Mouse (Mus musculus) left cerebral cortex, adult 2 months (tissue): ENCODE results near the gene Chek2. TPM values are rescaled to one million over a fixed set of nuclear protein-coding genes. Genes with fewer than 3 reads are reported as not detected.

Source experiments
- DNase-seq, 2 experiments: peaks; one replicate each; pipeline ENCODE4 v3.0.0; 2021 to 2022; ENCODE audit warnings: low spot score in 2 of 2, mixed read lengths in 1 of 2; ENCODE audit errors: extremely low spot score in 1 of 2
- H3K27ac ChIP-seq: fragments of 200-600 bp; 2 replicates; pipeline ENCODE4 v1.8.1; 2022
- H3K4me3 ChIP-seq: fragments of 200-600 bp; 2 replicates; pipeline ENCODE4 v1.8.1; 2022
- CTCF ChIP-seq: fragments of 200-600 bp; IDR thresholded peaks from 2 replicates; pipeline ENCODE4 v1.8.1; 2022; ENCODE audit warnings: antibody characterized with exemption, mild to moderate bottlenecking, moderate library complexity
- intact Hi-C: fragments of 180-260 bp; cut with DNase I; formaldehyde crosslinking; loops from one replicate; pipeline ENCODE4 v1.15.1; 2025
- total RNA-seq, 2 experiments: library from RNA; stranded (reverse); gene quantifications; 2 replicates each; pipeline ENCODE4 v1.2.3; 2021

Gene Chek2
- total RNA-seq, 2 experiments from 2014 or later: 0.59 to 0.91 TPM

DNA sequence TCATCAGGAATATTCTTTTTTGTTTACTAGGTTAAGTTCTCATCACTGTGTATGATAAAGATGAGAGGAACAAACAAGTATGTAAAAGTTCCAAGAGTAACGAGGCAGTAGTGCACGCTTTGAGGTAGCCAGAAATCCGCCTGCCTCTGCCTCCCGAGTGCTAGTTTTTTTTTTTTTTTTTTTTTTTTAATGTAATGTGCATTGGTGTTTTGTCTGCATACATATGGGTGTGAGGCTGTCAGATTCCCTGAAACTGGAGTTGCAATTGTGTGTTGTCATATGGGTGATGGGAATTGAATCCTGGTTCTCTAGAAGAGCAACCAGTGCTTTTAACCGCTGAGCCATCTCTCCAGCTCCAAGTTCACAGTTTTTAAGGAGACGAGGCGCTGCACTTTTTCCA, 39.3 kb downstream of the Chek2 start:
- DNase-seq: no peak
- intact Hi-C loops: no loop called here
- no peak for TF ChIP-seq CTCF
- H3K27ac ChIP-seq: peak overlapping the region; percentile 80
- peak overlapping the region; percentile 66 for H3K4me3 ChIP-seq

DNA sequence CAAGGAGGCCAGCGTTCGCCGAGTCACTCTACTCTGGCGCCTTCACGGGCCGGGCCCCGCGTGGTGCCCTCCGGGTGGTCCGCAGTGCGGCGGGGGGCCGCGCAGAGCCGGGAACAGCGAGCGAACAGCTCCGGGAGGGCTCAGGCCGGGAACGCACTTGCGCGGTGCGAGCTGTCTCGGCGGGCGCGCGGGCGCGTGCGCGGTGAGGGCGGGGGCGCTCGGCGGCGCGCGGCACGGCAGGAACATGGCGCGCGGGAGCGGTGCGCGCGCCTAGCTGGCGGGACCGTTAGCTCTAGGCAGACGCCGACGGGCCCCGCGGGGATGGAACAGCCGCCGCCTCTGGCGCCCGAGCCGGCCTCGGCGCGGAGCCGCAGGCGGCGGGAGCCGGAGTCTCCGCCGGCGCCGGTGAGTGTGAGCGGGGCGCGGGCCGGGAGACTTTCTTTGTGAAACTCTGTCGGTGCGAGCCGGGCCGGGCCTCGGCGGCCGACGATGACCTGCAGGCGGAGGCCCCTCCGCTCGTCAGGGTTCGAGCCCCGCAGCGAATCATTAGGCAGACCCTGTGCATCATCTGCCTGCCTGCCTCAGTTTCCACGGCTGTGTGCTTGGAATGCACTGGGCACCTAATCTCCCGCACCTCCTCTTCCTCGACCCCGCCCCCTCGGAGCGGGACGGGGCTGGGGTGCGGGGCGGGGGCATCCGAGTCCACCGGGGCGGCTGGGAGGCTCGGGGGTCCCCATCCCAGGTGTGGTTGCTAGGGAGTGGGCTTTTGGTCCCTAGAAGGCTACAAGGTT, 40.0 kb downstream of the Chek2 start, which contains the start of gene Ttc28:
Gene Ttc28 (plus strand): TSS at position 220 of the 791 bp plus-strand sequence.
- DNase-seq: peak; percentile 89
- intact Hi-C loops: no loop called here
- H3K4me3 ChIP-seq: peak within 1 kb of the TSS; percentile 66
- peak within 1 kb of the TSS; percentile 80 for H3K27ac ChIP-seq
- no peak for TF ChIP-seq CTCF

DNA sequence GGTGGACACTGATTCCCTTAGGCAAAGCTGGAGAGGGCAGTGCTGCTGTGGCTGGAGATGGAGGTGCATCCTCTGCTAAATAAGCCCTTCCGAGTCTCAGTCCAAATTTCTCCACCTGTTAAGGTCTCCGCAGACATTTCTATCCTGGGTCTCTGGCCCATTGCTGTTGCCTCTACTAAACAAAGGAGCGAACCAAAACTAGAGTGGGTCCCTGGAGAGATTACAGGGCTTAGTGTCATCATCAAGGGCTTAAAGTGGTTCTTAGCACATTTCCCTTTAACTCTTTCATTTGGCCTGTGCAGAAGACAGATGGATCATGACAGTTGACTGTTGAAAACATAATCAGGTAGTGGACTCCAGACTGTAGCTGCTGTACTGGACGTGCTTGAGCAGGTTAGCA, 48.8 kb downstream of the Chek2 start:
- intact Hi-C loops: no loop called here
- TF ChIP-seq CTCF: no peak
- H3K27ac ChIP-seq: no peak overlapping the region
- no peak for DNase-seq
- no peak overlapping the region for H3K4me3 ChIP-seq

DNA sequence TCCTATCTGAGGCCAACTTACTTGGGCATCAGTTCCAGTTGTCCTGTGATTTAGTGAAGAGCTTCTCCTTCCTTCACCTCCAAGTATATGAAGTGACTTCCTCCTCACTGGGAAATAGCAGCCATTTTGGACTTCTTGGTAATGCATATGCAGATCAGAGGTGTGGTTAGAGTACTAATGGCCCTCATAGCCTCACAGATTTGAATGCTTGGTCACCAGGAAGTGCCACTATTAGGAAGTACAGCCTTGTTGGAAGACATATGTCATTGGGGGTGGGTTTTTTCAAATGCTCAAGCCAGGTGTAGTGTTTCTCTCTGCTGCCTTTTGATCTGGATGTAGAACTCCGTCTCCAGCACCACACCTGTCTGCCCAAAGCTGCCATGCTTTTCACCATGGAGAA, 50.2 kb downstream of the Chek2 start:
- TF ChIP-seq CTCF: no peak
- Histone ChIP-seq H3K27ac (no peak overlapping the region), H3K4me3 (no peak overlapping the region)
- intact Hi-C loops: no loop called here
- DNase-seq: no peak

DNA sequence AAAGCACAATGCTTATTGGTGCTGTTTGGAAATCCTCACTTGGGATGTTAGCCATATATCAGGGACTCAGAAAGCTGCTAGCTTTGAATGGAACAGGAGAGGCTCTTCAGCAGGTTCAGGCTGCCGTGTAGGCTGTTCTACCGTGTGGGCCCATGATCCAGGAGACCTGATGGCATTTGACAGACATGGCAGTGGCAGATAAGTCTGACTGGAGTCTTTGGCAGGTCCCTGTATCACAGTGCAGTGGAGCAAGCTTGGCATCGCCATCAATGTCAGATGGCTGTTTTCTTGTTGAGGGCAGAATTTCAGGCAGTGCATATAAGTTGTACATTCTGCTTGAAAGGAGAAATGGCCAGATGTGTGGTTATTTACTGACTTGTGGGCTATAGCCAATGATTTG, 50.8 kb downstream of the Chek2 start:
- no peak for TF ChIP-seq CTCF

DNA sequence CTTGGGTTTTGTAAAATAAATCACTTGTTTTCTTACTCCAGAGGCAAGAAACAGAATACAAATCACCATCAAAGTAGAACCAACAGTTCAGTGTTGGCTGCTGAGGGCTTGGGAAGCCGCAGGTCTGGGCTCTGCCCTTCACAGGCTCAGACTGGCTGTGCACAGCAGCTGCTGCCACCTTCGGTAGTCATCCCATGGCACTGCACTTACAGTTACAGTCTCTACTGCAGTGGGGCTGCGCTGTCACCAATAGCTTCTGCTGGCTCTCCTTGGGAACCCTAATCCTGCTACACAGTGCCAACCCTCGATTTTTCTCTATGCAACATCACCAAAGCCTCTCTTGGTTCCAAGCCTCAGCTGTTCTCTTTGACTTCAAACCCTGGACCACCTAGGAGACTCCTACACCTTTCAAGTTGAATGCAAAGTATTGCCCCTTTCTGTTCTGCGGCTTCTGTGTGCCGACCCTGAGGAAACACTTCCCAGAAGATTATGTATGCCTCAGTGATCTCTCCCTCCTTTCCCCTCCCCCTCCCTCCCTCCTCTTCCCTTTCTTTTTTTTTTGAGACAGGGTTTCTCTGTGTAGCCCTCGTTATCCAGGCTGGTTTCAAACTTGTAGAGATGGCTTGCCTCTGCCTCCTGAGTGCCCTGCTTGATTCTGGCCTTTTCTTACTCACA, 57.5 kb downstream of the Chek2 start:
- no peak for TF ChIP-seq CTCF
- DNase-seq: no peak
- Histone ChIP-seq H3K27ac (no peak overlapping the region), H3K4me3 (no peak overlapping the region)
- intact Hi-C loops: no loop called here

More for the DNA sequence above, 50.8 kb downstream of the Chek2 start:
- intact Hi-C loops: no loop called here
- DNase-seq: no peak
- no peak overlapping the region for H3K27ac ChIP-seq
- no peak overlapping the region for H3K4me3 ChIP-seq

DNA sequence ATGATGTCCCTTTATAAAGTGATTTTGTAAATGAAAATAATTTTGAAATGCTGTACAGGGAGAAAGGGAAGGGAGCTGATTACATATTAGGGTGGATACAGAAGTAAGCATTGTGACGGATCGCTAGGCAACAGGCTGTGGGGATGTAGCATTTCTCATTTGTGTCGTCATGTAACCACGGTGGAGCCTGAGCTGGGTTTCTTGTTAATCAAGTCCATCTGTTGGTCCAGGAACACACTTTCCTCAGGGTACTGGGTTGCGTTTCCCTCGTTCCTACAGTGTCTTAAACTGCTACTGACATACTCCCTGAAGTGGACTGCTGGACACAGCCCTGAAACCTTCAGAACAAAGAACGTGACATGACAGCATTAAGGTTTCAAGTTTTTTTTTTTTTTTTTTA, 58.4 kb downstream of the Chek2 start:
- TF ChIP-seq CTCF: no peak
- Histone ChIP-seq H3K4me3 (no peak overlapping the region), H3K27ac (no peak overlapping the region)
- no peak for DNase-seq
- intact Hi-C loops: no loop called here

DNA sequence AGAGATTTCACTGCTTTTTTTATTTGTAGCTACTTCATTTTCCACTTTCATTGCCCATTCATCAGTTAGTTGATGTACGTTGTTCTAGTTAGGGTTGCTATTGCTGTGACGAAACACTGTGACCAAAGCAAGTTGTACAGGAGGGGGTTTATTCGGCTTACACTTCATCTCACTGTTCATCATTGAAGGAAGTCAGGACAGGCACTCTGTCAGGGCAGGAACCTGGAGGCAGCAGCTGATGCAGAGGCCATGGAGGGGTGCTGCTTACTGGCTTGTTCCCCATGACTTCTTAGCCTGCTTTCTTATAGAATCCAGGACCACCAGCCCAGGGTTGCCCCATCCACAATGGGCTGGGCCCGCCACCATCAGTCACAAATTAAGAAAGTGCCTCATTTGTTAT, 59.0 kb downstream of the Chek2 start:
- no peak overlapping the region for H3K4me3 ChIP-seq
- TF ChIP-seq CTCF: no peak
- DNase-seq: no peak
- no peak overlapping the region for H3K27ac ChIP-seq
- intact Hi-C loops: no loop called here

DNA sequence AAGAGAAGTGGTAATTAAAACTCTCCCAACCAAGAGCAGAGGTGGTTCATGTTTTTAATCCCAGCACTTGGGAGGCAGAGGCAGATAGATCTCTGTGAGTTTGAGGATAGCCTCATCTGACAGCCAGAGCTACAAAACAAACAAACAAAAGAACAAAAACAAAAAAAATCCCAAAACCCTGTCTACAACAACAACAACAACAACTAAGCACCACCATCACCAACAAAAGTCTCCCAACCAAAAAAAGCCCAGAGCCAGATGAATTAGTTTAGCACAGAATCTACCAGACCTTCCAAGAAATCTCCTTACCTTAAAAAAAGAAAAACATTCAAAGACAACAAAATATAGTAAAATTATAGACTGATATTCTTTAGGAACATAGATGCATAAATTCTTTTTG, 60.6 kb downstream of the Chek2 start:
- TF ChIP-seq CTCF: no peak
- intact Hi-C loops: no loop called here

DNA sequence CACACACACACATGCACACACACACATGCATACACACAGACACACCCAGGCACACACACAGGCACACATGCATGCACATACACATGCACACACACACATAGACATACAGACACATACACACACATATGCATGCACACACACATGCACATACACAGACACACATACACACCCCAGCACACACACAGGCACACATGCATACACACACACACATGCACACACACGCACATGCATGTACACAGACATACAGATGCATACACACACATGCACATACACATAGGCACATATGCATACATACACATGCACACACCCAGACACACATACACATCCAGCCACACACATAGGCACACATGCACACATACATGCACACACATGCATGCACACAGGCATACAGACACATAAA, 66.9 kb downstream of the Chek2 start:
- DNase-seq: no peak
- intact Hi-C loops: no loop called here

More for the DNA sequence above, 60.6 kb downstream of the Chek2 start:
- no peak overlapping the region for H3K4me3 ChIP-seq
- no peak overlapping the region for H3K27ac ChIP-seq
- DNase-seq: no peak

DNA sequence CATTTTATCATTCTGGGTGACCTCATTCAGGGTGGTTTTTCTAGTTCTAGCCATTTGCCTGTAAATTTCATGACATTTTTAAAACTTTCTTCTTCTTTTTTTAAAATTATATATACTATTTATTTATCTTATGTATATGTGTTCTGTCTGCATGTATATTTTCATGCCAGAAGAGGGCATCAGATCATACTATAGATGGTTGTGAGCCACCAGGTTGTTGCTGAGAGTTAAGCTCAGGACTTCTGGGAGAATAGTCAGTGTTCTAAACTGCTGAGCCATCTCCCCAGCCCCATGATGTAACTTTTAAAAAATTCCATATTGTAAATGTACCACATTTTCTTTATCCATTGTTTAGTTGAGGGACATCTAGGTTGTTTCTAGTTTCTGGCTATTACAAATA, 69.1 kb downstream of the Chek2 start:
- intact Hi-C loops: no loop called here
- H3K27ac ChIP-seq: no peak overlapping the region
- H3K4me3 ChIP-seq: no peak overlapping the region
- DNase-seq: no peak
- TF ChIP-seq CTCF: no peak; the same call in 1 of the 2 replicates

More for the DNA sequence above, 66.9 kb downstream of the Chek2 start:
- no peak overlapping the region for H3K27ac ChIP-seq
- no peak for TF ChIP-seq CTCF
- no peak overlapping the region for H3K4me3 ChIP-seq

DNA sequence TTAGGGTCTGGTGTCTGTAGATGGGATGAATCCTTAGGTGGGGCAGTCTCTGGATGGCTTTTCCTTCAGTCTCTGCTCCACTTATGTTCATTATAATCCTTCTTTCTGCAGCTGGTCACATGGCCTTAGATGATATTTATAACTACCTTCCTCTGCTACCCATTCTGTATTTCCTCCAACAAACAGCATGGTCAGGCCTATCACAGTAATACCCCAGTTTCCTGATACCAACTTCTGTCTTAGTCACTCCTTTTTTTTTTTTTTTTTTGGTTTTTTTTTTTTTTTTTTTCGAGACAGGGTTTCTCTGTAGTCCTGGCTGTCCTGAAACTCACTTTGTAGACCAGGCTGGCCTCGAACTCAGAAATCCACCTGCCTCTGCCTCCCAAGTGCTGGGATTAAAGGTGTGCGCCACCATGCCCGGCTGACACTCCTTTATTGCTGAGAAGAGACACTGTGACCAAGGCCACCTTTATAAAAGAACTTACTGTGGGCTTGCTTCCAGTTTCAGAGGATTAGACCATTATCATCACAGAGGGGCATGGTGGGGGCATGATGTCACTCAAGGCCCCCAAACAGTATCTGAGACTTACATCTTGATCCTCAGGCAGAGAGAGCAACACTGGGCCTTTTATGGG, 70.3 kb downstream of the Chek2 start:
- Histone ChIP-seq H3K4me3 (no peak overlapping the region), H3K27ac (no peak overlapping the region)
- no peak for DNase-seq
- no peak for TF ChIP-seq CTCF
- intact Hi-C loops: no loop called here
